Mouse (Mus musculus) stomach, postnatal 0 days (tissue): ENCODE data around the gene Vmn1r10. TPM values are rescaled to one million over a fixed set of nuclear protein-coding genes. Genes with fewer than 3 reads are reported as not detected.

Source experiments
- ATAC-seq: fragments of 200-750 bp; cut with Nextera tagmentation; 2 replicates; pipeline ENCODE4 v1.8.0; 2017; ENCODE audit not compliant: low FRiP score, low TSS enrichment
- DNase-seq: peaks from one replicate; pipeline ENCODE4 v3.0.0-alpha.2; 2016; ENCODE audit warnings: low spot score
- H3K27ac ChIP-seq: fragments of 300-500 bp; sonication (generic); replicated peaks from 2 replicates; pipeline ENCODE4 v1.5.1; 2014; ENCODE audit warnings: mild to moderate bottlenecking, control low read depth
- H3K27me3 ChIP-seq: fragments of 300-500 bp; sonication (generic); 2 replicates; pipeline ENCODE4 v1.6.1; 2014; ENCODE audit warnings: low read length; ENCODE audit not compliant: control insufficient read depth, insufficient read depth
- H3K36me3 ChIP-seq: fragments of 300-500 bp; sonication (generic); 2 replicates; pipeline ENCODE4 v1.6.1; 2014; ENCODE audit warnings: low read length, mixed read lengths; ENCODE audit not compliant: control insufficient read depth, insufficient read depth
- H3K4me1 ChIP-seq: fragments of 300-500 bp; sonication (generic); replicated peaks from 2 replicates; pipeline ENCODE4 v1.6.1; 2014; ENCODE audit warnings: antibody characterized with exemption; ENCODE audit not compliant: control insufficient read depth, insufficient read depth
- H3K4me2 ChIP-seq: fragments of 300-500 bp; sonication (generic); replicated peaks from 2 replicates; pipeline ENCODE4 v1.6.1; 2014; ENCODE audit warnings: low read depth, mild to moderate bottlenecking, control low read depth, moderate library complexity
- H3K4me3 ChIP-seq: fragments of 300-500 bp; sonication (generic); 2 replicates; pipeline ENCODE4 v1.5.1; 2014; ENCODE audit warnings: low read depth, low read length, control low read depth
- H3K9ac ChIP-seq: fragments of 300-500 bp; sonication (generic); 2 replicates; pipeline ENCODE4 v1.6.1; 2014; ENCODE audit warnings: mild to moderate bottlenecking, low read length, control low read depth, mixed read lengths
- H3K9me3 ChIP-seq: fragments of 300-500 bp; sonication (generic); 2 replicates; pipeline ENCODE4 v1.6.1; 2016; ENCODE audit warnings: low read length; ENCODE audit not compliant: control insufficient read depth
- CTCF ChIP-seq: IDR thresholded peaks from 2 replicates; pipeline ENCODE4 v1.5.1; 2016; ENCODE audit warnings: antibody characterized with exemption, low read depth, mild to moderate bottlenecking, moderate library complexity
- EP300 ChIP-seq: optimal IDR thresholded peaks from 2 replicates; pipeline ENCODE3; 2016; ENCODE audit warnings: antibody characterized with exemption
- WGBS: fragments of 180-500 bp; shearing (Covaris S2); extraction: QIAGEN DNeasy Blood & Tissue Kit; methylation state at CpG from one replicate; pipeline ENCODE4 v1.1.7; 2014; 5-methylcytosine and 5-hydroxymethylcytosine counted together
- polyA plus RNA-seq: library from polyadenylated mRNA; unstranded; fragments of >200 nt; fragmentation: Nextera tagmentation; extraction: Ambion mirVana; gene quantifications from 2 replicates; pipeline ENCODE4 v1.2.1, GENCODE M21; 2015

Vmn1r10 gene
- not detected in 2 replicates for polyA plus RNA-seq

DNA sequence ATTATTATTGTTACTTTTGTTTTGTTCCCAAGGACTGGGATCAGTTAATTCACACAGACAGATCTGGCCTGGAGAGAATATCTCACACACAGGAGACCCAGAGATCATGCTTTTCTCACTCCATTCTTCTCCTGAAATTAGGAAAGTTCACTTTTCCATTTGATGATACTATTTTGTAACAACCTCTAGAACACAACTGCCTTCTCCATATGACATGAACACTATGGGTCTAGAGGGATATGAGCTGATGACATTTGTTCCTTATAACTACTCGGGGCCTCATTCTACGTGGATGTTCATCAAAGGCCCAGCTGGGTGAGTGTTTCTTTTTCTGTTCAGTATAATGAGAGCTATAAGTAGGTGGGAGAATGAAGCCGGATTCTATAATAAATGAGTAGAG, at the start of gene Vmn1r10:
Vmn1r10 (plus strand) TSS at position 301 of the 400 bp plus-strand sequence.
- ATAC-seq (no peak), DNase-seq (no peak)
- Histone ChIP-seq H3K27me3 (no peaks in the 10 kb centered on the region), H3K36me3 (no peaks in the 10 kb centered on the region), H3K4me2 (no peak within 1 kb of the TSS), H3K9me3 (no peaks in the 10 kb centered on the region), H3K9ac (no peak within 1 kb of the TSS), H3K27ac (no peak within 1 kb of the TSS), H3K4me1 (no peaks in the 10 kb centered on the region), H3K4me3 (no peak within 1 kb of the TSS)
- TF ChIP-seq EP300 (no peak), CTCF (no peak)
- WGBS = 81% methylated on average over 3 of the region's 3 CpGs

- no peak overlapping the region for H3K4me2 ChIP-seq
- peak; percentile 15 for DNase-seq
- no peaks in the 10 kb centered on the region for H3K9me3 ChIP-seq
- no peaks in the 10 kb centered on the region for H3K4me1 ChIP-seq
- no peaks in the 10 kb centered on the region for H3K27me3 ChIP-seq
- no peak overlapping the region for H3K27ac ChIP-seq
- no peaks in the 10 kb centered on the region for H3K36me3 ChIP-seq
- H3K9ac ChIP-seq = no peak overlapping the region
- H3K4me3 ChIP-seq = no peak overlapping the region
- TF ChIP-seq CTCF = peak; percentile 52
- no peak for TF ChIP-seq EP300
- ATAC-seq = no peak
Measured at GRCm38 (mm10) chr6:57063730-57064129, 45.5 kb upstream of the Vmn1r10 start.

DNA sequence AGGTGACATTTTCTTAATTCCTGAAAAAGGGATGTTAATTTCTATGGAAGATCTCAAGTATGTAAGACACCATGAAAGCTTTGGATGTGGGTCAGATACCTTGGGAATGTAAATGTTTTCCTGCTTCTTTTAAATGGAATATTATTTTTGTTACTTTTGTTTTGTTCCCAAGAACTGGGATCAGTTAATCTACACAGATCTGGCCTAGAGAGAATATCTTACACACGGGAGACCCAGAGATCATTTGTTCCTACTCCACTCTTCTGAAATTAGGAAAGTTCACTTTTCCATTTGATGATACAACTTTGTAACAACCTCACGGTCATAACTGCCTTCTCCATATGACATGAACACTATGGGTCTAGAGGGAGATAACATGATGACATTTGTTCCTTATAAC, 42.8 kb upstream of the Vmn1r10 start, which contains the start of gene Vmn1r9:
Vmn1r9 (plus strand) TSS at position 301 of the 400 bp plus-strand sequence.
- no peaks in the 10 kb centered on the region for H3K27me3 ChIP-seq
- no peak within 1 kb of the TSS for H3K4me2 ChIP-seq
- H3K27ac ChIP-seq = no peak within 1 kb of the TSS
- no peaks in the 10 kb centered on the region for H3K4me1 ChIP-seq
- no peak within 1 kb of the TSS for H3K9ac ChIP-seq
- TF ChIP-seq CTCF (no peak), EP300 (no peak)
- 83% methylated on average over 2 of the region's 2 CpGs for WGBS
- H3K4me3 ChIP-seq = no peak within 1 kb of the TSS
- H3K9me3 ChIP-seq = no peaks in the 10 kb centered on the region
- DNase-seq = no peak
- ATAC-seq = no peak
- no peaks in the 10 kb centered on the region for H3K36me3 ChIP-seq

- DNase-seq (no peak), ATAC-seq (no peak)
- H3K27ac ChIP-seq = no peak overlapping the region
- H3K9me3 ChIP-seq = no peaks in the 10 kb centered on the region
- H3K27me3 ChIP-seq = no peaks in the 10 kb centered on the region
- WGBS = 67% methylated on average over 1 of the region's 1 CpGs
- no peak overlapping the region for H3K4me2 ChIP-seq
- H3K9ac ChIP-seq = no peak overlapping the region
- H3K36me3 ChIP-seq = no peaks in the 10 kb centered on the region
- H3K4me1 ChIP-seq = no peaks in the 10 kb centered on the region
- H3K4me3 ChIP-seq = no peak overlapping the region
- TF ChIP-seq EP300 (no peak), CTCF (peak; percentile 59)
Measured at GRCm38 (mm10) chr6:57106358-57106757, 2.9 kb upstream of the Vmn1r10 start.

DNA sequence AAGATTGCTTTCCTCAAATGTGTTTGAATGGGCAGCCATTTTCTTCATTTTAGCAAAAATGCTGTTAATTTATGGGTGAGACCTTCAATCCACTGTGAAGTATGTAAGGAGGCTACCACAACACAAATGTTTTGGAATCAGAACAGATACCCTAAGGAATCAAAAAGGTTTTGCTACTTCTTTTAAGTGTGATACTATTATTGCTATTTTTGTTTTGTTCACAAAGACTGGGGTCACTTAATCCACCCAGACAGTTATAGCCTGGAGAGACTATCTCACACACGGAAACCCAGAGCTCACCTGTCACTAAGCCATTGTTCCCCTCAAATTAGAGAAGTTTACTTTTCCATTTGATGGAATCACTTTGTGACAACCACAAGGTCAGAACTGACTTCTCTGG, 23.9 kb downstream of the Vmn1r10 start, which contains the start of gene Vmn1r11:
Vmn1r11 (plus strand) TSS at position 301 of the 400 bp plus-strand sequence.
- H3K4me1 ChIP-seq = no peaks in the 10 kb centered on the region
- no peak within 1 kb of the TSS for H3K27ac ChIP-seq
- H3K36me3 ChIP-seq = no peaks in the 10 kb centered on the region
- no peak within 1 kb of the TSS for H3K4me2 ChIP-seq
- H3K9ac ChIP-seq = no peak within 1 kb of the TSS
- WGBS = 71% methylated on average over 1 of the region's 1 CpGs
- no peaks in the 10 kb centered on the region for H3K9me3 ChIP-seq
- no peak within 1 kb of the TSS for H3K4me3 ChIP-seq
- no peak for ATAC-seq
- TF ChIP-seq CTCF (no peak), EP300 (no peak)
- no peak for DNase-seq
- H3K27me3 ChIP-seq = no peaks in the 10 kb centered on the region

DNA sequence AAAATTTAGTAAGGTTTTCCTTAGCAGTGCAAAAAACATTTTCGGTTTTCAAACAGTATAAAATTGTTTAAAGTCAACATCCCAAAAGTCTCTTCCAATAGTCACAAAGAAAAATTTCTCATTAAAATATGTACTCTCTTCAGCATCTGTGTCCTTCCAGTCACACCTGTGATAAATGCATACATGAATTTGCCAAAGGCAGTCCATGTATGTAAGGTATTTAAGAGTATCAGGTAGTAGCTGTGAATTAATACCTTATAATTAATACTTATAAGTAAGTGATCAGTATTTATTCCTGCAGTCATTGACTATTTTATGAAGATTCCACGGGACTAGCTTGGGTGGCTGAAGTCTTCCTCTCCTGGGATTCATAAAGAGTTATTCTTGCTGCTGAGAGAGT, 47.4 kb downstream of the Vmn1r10 start, which contains the start of gene Vmn1r12:
Vmn1r12 (plus strand) TSS at position 301 of the 400 bp plus-strand sequence.
- no peak within 1 kb of the TSS for H3K4me2 ChIP-seq
- no peaks in the 10 kb centered on the region for H3K36me3 ChIP-seq
- H3K4me1 ChIP-seq = no peaks in the 10 kb centered on the region
- no peak within 1 kb of the TSS for H3K4me3 ChIP-seq
- DNase-seq = no peak
- H3K9ac ChIP-seq = no peak within 1 kb of the TSS
- ATAC-seq = no peak
- WGBS = 75% methylated on average over 2 of the region's 2 CpGs
- no peak within 1 kb of the TSS for H3K27ac ChIP-seq
- no peak for TF ChIP-seq CTCF
- TF ChIP-seq EP300 = no peak
- H3K27me3 ChIP-seq = no peaks in the 10 kb centered on the region
- H3K9me3 ChIP-seq = no peaks in the 10 kb centered on the region

Other genes starting within 250 kb of the Vmn1r10 start
- 123 and 124 TPM in 2 replicates for gene Nt5c3, start 185.5 kb upstream of the Vmn1r10 start, polyA plus RNA-seq
- 0.12 and 0.29 TPM in 2 replicates for gene Vmn1r4, start 185.4 kb upstream of the Vmn1r10 start, polyA plus RNA-seq
- not detected in 2 replicates for gene Vmn1r5, start 139.2 kb upstream of the Vmn1r10 start, polyA plus RNA-seq
- not detected in 2 replicates for gene Vmn1r6, start 112.2 kb upstream of the Vmn1r10 start, polyA plus RNA-seq
- gene Vmn1r7, start 84.1 kb upstream of the Vmn1r10 start, polyA plus RNA-seq = not detected in 2 replicates
- not detected in 2 replicates for gene Vmn1r8, start 77.2 kb upstream of the Vmn1r10 start, polyA plus RNA-seq
- not detected in 2 replicates for gene Vmn1r9, start 42.7 kb upstream of the Vmn1r10 start, polyA plus RNA-seq
- not detected in 2 replicates for gene Vmn1r11, start 24.0 kb downstream of the Vmn1r10 start, polyA plus RNA-seq
- not detected in 2 replicates for gene Vmn1r12, start 47.5 kb downstream of the Vmn1r10 start, polyA plus RNA-seq
- gene Vmn1r13, start 93.8 kb downstream of the Vmn1r10 start, polyA plus RNA-seq = 0.04 TPM in 1 of 2 replicates, not detected in the other
- not detected in 2 replicates for gene Vmn1r14, start 122.2 kb downstream of the Vmn1r10 start, polyA plus RNA-seq
- gene Vmn1r15, start 148.5 kb downstream of the Vmn1r10 start, polyA plus RNA-seq = not detected in 2 replicates
- not detected in 2 replicates for gene Vmn1r16, start 220.0 kb downstream of the Vmn1r10 start, polyA plus RNA-seq